Mouse (Mus musculus) bone marrow macrophage, adult 2 months (primary cell): Measurements from ENCODE around the gene Kcnk3. TPM values are rescaled to one million over a fixed set of nuclear protein-coding genes. Genes with fewer than 3 reads are reported as not detected.

Source experiments
- H3K27ac ChIP-seq: 2 replicates; pipeline ENCODE4 v1.5.1; 2012; ENCODE audit warnings: low read depth, low read length; ENCODE audit not compliant: insufficient read depth
- H3K4me1 ChIP-seq: 2 replicates; pipeline ENCODE4 v1.6.1; 2012; ENCODE audit warnings: low read length; ENCODE audit not compliant: control insufficient read depth, insufficient read depth
- H3K4me3 ChIP-seq: 2 replicates; pipeline ENCODE4 v1.5.1; 2012; ENCODE audit warnings: mild to moderate bottlenecking, low read length, moderate library complexity; ENCODE audit not compliant: insufficient read depth
- CTCF ChIP-seq: IDR thresholded peaks from 2 replicates; pipeline ENCODE4 v1.5.1; 2012; ENCODE audit warnings: low read depth, mild to moderate bottlenecking, low read length, moderate library complexity
- POLR2A ChIP-seq: IDR thresholded peaks from 2 replicates; pipeline ENCODE4 v1.6.1; 2012; ENCODE audit warnings: mild to moderate bottlenecking, low read depth, low read length, borderline replicate concordance
- polyA plus RNA-seq: library from polyadenylated mRNA; stranded (reverse); fragments of >200 nt; gene quantifications from 2 replicates; pipeline ENCODE4 v1.2.4, GENCODE M21; 2012; ENCODE audit not compliant: missing spikeins, insufficient read depth, insufficient read length

The Kcnk3 gene
- polyA plus RNA-seq, 1 experiment: not detected

DNA sequence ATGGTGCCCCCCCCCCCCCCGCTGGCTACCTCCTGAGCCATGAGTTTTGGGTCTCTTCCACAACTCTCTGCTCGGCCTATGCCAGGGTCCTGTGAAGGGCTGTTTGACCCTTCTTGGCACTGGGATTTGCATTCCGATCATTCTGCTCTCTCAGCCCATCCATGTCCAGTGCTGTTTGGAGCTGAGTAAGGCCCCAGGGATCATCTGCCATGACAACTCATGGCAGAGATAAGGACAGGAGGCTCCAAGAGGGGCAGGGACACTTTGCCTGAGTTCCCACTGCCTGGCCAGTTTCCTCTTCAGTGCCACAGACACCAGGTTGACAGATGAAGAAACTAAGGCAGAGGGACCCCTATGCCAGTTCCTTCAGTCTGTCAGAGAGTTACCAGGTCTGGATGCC, 1.4 kb upstream of the Kcnk3 start:
- no peak overlapping the region for H3K27ac ChIP-seq
- TF ChIP-seq POLR2A (no peak), CTCF (no peak)
- H3K4me1 ChIP-seq: no peaks in the 10 kb centered on the region
- no peak overlapping the region for H3K4me3 ChIP-seq

DNA sequence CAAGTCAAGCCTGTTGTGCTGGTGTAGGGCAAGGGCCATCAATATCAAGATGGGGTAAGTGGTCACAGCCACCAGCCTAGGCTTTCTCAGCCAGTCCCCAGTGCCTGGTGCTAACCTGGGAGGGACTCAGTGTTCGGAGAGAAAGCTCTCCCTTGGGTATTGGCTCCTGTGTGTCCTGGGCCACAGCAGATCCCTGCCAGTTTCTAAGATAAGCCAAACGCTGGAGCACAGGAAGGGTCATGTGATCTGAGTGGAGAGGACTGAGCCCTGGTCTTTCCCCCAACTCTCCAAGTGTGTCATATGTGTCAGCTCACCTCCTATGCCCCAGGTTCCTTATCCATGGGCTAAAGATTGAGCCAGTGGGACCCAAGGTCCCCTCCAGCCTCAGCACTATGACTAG, 869 bp upstream of the Kcnk3 start:
- no peaks in the 10 kb centered on the region for H3K4me1 ChIP-seq
- H3K27ac ChIP-seq: no peak overlapping the region
- no peak overlapping the region for H3K4me3 ChIP-seq
- TF ChIP-seq CTCF (no peak), POLR2A (no peak)

DNA sequence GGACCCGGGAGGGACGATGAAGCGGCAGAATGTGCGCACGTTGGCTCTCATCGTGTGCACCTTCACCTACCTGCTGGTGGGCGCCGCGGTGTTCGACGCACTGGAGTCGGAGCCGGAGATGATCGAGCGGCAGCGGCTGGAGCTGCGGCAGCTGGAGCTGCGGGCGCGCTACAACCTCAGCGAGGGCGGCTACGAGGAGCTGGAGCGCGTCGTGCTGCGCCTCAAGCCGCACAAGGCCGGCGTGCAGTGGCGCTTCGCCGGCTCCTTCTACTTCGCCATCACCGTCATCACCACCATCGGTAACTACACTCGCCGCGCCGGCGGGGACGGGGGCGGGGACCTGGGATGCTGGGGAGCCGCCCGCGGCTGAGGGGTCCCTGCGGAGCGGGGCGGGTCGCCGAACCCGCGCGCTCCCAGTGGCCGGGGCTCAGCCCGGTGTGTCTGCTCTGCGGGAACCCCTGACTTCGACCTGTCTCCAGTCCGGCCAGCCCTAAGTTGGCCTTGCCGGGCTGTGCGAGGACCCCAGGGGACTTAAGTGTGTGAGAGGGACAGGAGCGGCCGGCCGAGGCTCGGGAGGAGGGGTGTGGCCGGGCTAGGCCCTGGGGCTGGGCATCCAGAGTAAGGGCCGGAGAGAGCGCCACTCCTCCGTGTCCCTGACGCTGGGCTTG, 465 bp downstream of the Kcnk3 start:
- H3K4me1 ChIP-seq: no peaks in the 10 kb centered on the region

DNA sequence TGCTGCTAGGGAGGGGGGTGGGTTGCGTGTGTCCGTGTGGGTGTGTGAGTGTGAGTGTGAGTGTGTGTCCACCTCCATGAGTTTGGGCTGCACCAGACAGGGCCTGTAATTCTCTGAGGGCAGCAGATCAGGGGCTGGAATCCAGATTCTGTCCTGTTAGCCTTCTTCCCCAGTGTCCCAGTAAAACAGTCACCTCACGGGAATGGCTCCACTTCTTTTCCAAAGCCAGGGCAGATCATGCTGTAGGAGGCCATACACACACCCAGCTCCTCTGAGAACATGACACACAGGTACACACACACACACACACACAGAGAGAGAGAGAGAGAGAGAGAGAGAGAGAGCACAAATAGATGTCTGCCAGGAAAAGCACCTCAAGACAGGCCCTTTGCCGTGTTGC, 1.1 kb downstream of the Kcnk3 start:
- no peaks in the 10 kb centered on the region for H3K4me1 ChIP-seq
- H3K4me3 ChIP-seq: no peak overlapping the region
- H3K27ac ChIP-seq: no peak overlapping the region
- TF ChIP-seq POLR2A (no peak), CTCF (no peak)

More for the DNA sequence above, 465 bp downstream of the Kcnk3 start:
- Histone ChIP-seq H3K4me3 (no peak overlapping the region), H3K27ac (no peak overlapping the region)
- TF ChIP-seq POLR2A (no peak), CTCF (no peak)

DNA sequence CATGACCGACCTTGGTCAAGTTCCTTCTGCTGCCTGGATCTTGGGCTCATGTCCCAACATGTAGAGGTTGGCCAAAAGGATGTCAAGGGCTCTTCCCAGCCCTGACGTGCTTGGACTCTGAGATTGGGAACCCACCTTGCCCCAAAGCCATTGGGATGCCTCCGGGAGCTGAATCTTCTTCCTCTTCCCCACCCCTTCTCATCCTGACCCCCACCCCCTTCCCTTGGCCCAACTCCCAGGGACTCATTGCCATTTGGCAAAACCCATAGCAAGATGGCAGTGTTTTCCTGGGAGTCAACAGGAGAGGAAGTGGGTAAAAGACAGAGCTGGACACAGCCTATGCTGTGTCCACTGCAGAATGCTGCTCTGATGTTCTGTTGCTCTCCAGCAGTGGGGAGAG, 1.6 kb downstream of the Kcnk3 start:
- H3K4me1 ChIP-seq: no peaks in the 10 kb centered on the region
- TF ChIP-seq CTCF: no peak
- no peak for TF ChIP-seq POLR2A
- H3K4me3 ChIP-seq: no peak overlapping the region
- H3K27ac ChIP-seq: no peak overlapping the region

DNA sequence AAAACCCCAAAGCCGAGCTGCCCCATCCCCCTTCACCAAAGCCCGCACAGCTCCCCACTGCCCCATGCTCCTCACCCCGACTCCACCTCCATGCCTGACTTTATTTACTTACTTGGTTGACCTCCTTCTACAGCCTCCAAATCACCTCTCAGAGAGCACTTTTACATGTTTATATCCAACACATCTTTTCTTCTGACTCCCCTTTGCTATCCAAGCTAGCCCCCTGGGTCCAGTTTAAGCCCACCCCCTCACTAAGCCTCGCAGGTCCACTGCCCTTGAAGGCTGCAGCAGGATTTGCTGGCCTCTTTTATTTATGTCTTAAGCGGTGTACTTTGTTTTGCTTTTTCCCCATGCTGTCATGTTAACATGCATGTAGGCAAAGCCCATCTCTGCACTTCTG, 2.3 kb downstream of the Kcnk3 start:
- no peak for TF ChIP-seq CTCF
- TF ChIP-seq POLR2A: no peak
- Histone ChIP-seq H3K4me3 (no peak overlapping the region), H3K27ac (no peak overlapping the region), H3K4me1 (no peaks in the 10 kb centered on the region)

DNA sequence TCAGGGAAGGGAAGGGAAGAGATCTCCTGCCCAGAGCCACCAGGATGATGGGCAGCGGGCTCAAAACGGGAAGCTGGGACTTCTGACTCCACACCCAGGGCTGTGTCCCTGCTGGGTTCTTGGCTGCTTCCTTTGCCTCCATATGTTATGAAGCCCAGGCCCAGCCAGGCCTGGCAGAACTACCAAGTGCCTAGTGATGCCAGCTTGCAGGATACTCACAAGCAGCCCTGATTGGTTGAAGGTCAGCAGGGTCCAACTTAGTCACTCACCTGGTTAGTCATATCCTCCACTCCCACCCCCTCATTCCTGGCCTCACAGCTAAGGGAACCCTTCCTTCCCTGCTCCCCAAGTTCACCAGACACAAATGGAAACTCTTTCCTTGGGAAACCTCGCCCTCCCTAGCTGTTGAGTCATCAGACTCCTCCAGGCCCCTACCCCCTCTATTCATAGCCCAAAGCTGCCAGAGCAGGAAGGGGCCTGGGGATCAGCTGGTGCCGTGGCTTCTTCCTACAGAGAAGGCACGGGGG, 3.3 kb downstream of the Kcnk3 start:
- H3K4me3 ChIP-seq: no peak overlapping the region
- no peak overlapping the region for H3K27ac ChIP-seq
- no peaks in the 10 kb centered on the region for H3K4me1 ChIP-seq
- TF ChIP-seq POLR2A (no peak), CTCF (no peak)

DNA sequence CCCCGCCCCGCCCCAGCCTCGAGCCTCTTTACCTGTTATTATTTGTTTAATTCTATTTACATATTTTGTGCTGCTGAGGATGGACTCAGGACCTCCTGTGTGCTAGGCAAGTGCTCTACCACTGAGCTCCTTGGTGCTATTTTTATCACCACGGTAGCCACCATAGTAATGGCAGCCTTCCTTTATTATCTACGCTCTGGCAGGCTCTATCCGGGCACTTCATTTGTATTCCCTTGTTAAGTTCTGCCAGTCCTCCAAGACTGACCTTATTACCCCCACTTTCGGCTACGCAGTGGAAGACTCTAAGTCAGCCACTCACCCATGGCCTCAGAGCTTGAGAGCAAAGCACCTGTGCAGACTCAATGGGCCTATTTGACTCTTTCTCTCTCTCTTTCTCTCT, 3.8 kb downstream of the Kcnk3 start:
- Histone ChIP-seq H3K27ac (no peak overlapping the region), H3K4me1 (no peaks in the 10 kb centered on the region), H3K4me3 (no peak overlapping the region)
- no peak for TF ChIP-seq POLR2A
- TF ChIP-seq CTCF: no peak

DNA sequence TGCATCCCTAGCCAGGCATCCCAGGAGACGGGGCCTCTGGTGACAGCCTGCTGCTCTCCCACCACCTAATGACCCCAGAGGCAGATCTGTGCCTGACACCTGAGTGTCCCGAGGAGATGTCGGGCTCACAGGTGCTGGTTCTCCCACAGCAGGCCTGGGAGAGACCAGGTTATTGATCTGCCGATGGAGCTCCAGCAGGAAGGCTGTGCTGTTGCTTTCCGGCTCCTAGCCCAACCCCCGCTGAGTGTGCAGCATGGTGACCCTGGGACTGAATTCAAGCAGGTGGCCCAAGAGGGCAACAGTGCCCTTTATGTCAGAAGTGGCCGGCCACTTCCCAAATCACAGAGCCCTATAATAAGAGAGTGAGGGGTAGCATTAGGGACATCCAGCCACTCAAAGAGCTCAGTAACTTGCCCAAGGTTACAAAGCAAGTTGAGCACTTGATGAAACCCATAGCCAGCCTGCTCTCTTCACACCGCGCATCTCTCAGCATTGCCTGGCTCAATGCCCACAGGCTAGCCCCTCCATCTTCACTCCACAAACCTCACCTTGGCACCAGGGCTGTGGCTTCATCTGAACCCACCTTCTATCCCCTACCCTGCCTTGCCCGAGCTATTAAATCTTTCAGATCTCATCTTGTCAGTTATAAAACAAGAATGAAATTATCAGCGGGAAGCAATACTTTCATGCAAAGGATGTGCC, 4.5 kb downstream of the Kcnk3 start:
- no peak overlapping the region for H3K4me3 ChIP-seq
- no peak for TF ChIP-seq CTCF
- TF ChIP-seq POLR2A: no peak
- no peaks in the 10 kb centered on the region for H3K4me1 ChIP-seq
- no peak overlapping the region for H3K27ac ChIP-seq

DNA sequence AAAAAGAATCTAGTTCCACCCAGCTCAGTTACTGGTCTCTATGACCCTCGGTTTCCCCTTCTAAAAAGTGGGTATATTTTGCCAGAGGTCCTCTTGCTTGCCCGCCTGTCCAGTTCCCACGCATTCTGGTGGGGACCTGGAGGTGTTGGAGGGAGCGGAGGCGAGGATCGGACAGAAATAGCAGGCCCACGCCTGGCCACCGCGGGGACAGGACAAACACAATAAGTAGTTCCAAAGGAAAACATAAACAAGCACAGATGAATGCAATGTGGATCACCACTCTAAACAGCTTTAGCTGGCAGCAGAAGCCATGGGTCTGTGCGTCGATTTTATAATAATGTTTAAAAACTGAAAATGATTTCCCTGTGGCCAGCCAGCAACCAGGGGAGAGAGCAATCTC, 5.4 kb downstream of the Kcnk3 start:
- TF ChIP-seq CTCF: no peak
- no peak for TF ChIP-seq POLR2A
- no peak overlapping the region for H3K4me3 ChIP-seq

More for the DNA sequence above, 5.4 kb downstream of the Kcnk3 start:
- H3K4me1 ChIP-seq: no peaks in the 10 kb centered on the region
- H3K27ac ChIP-seq: no peak overlapping the region
